Mouse (Mus musculus): ENCODE measurements around the gene Zc3h18.

Gene Zc3h18

DNA sequence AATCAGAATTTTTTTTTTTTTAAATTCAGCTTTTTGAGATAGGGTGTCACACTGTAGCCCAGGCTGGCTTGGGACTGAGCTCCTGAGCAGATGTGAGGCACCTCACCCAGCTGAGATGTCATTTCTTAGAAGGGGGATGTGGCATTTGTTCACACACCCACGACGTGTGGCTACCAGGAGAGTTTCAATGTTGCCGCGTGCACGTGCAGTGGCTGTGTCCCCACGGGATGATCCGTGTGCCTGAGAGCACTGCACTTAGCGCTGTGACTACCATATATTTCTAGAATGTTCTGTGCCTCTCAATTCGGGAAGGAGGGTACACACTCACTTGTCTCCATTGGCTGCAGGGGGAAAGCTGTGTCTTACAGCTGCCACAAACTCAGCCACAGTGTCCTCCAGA lies 59.7 kb downstream of the Zc3h18 start:
- DNase-seq (ENCODE audit: low spot score in 2 of 2), result no peak

DNA sequence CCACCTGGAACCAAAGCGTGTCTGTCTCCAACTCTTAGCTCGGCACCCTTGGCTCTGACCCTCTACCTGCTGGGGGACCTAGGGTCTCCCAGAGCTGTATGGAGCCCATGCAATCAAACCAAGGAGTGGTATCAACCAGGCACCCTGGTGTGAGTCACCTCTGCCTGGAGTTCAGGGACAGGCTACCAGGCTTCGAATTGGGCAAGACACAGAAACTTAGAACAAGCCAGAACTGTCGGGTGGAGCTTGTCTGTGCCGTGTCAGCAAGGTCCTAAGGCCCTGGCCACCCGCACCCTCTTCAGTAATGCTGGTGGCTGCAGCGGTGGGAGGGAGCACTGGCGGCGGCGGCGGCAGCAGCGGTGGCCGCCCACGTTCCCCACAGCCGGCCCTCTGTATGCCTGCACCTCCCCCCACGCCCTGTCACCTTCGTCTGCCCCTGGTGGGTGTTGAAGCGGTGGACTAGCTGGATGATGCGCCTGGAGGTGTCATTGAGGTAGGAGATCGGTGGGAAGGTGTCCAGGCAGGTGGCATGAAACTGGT lies 60.2 kb downstream of the Zc3h18 start:
- no peak for DNase-seq (ENCODE audit: low spot score in 2 of 2)

DNA sequence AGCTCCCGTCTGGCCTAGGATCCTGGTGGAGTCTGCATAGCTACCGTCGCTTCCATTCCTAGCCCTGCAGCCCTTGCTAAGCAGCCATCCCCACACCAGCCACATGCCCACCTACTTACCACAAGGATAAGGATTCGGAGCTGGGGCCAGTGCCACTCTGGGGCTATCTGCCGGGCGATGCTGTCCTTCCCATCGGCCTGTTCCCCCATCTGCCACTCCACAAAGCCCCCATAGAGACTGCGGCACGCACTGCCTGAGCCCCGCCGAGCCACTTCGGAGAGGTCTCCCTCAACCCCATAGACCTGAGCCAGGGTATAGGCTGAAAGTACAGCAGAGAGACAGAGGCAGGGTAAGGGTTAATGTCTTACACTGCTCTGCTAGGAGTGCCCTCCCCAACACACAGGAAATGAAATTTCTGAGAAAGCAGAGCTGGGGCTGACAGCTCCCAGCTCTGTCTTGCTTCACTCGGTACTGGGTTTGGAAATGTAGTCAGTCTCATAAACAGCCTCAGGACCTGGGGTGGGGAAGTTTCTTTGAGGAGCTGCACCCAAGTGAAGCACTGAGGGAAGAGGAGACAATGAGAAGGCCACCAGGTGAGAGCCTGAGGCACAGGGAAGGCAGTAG lies 61.4 kb downstream of the Zc3h18 start:
- no peak for DNase-seq (ENCODE audit: low spot score in 2 of 2)

DNA sequence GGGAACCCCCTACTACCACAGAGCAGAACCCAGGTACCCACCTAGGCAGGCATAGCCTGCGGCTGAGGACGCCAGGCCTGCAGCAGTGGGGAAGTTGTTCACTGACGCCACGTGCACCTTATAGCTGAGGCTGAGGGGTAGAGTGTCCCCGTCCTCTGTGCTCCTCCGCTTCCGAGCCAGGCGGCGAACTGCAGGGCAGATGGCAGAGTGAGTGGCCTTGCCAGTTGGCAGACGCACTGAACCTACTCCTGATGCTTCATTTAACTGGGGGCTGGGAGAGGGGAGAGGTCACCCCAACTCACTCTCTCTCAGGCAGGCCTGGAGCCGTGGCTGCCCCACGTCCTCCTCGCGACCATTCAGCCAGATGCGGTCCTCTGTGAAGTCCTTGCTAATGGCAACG lies 62.9 kb downstream of the Zc3h18 start:
- DNase-seq (ENCODE audit: low spot score in 2 of 2), result no peak

GRCm38 (mm10) chr8:122441326-122441725 lies 64.9 kb downstream of the Zc3h18 start:
- DNase-seq (ENCODE audit: low spot score in 2 of 2), result peak in 1 of 2 experiments; percentile 20

DNA sequence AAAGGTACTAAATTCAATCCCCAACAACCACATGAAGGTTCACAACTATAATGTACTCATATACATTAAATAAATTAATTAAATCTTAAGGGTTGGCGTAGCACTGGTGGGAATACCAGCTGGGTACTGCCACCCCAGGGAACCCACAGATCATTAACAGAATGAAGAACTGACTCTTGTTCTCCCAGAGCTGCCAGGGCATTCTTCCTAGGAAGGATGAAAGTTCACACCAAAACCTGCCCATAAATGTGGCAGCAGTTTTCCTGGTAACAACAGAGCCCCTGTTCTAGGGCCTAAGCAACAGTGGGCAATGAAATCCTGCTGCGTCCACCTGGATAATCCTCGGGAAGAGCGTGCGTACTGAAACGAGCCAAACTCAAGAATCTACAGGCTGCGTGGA lies 65.9 kb downstream of the Zc3h18 start:
- no peak for DNase-seq (ENCODE audit: low spot score in 2 of 2)

GRCm38 (mm10) chr8:122442781-122443180 lies 66.4 kb downstream of the Zc3h18 start:
- DNase-seq (ENCODE audit: low spot score in 2 of 2), result no peak

GRCm38 (mm10) chr8:122443262-122444006 lies 67.0 kb downstream of the Zc3h18 start, which contains the start of gene Mvd:
Gene Mvd (minus strand): TSS chr8:122443422.
- DNase-seq (ENCODE audit: low spot score in 2 of 2), result peak; percentile 100

GRCm38 (mm10) chr8:122444058-122444748 lies 67.8 kb downstream of the Zc3h18 start:
- peak; percentile 90 to 93 for DNase-seq (ENCODE audit: low spot score in 2 of 2)

- peak in 1 of 2 experiments; percentile 22 for DNase-seq (ENCODE audit: low spot score in 2 of 2)
Measured at GRCm38 (mm10) chr8:122445203-122445602, 68.8 kb downstream of the Zc3h18 start.

GRCm38 (mm10) chr8:122451161-122451703 lies 74.8 kb downstream of the Zc3h18 start:
- no peak for DNase-seq (ENCODE audit: low spot score in 2 of 2)

- no peak for DNase-seq (ENCODE audit: low spot score in 2 of 2)
Measured at GRCm38 (mm10) chr8:122452154-122452553, 75.7 kb downstream of the Zc3h18 start.

DNA sequence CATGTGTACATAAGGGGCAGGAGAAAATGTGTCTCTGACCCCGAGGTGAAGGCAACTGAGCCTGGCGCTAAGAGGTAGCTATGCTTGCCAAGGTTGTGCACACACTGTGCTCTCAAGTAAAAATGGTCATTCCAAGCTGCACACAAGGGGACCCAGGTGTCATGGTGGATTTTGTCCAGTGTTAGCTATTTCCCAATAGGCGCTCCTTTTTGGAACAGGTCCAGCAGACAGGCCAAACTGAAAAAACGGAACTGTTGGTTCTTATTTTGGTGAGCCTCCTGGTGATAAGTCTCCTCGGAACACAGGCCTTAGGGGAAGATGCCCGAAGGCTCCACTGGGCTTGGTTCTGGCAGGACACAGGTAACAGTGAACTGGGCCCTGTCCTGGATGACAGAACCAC lies 78.0 kb downstream of the Zc3h18 start:
- no peak for DNase-seq (ENCODE audit: low spot score in 2 of 2)

GRCm38 (mm10) chr8:122457171-122457570 lies 80.8 kb downstream of the Zc3h18 start:
- no peak for DNase-seq (ENCODE audit: low spot score in 2 of 2)

GRCm38 (mm10) chr8:122459218-122459900 lies 83.0 kb downstream of the Zc3h18 start:
- DNase-seq (ENCODE audit: low spot score in 2 of 2), result no peak

- no peak for DNase-seq (ENCODE audit: low spot score in 2 of 2)
Measured at GRCm38 (mm10) chr8:122459990-122460389, 83.6 kb downstream of the Zc3h18 start.

DNA sequence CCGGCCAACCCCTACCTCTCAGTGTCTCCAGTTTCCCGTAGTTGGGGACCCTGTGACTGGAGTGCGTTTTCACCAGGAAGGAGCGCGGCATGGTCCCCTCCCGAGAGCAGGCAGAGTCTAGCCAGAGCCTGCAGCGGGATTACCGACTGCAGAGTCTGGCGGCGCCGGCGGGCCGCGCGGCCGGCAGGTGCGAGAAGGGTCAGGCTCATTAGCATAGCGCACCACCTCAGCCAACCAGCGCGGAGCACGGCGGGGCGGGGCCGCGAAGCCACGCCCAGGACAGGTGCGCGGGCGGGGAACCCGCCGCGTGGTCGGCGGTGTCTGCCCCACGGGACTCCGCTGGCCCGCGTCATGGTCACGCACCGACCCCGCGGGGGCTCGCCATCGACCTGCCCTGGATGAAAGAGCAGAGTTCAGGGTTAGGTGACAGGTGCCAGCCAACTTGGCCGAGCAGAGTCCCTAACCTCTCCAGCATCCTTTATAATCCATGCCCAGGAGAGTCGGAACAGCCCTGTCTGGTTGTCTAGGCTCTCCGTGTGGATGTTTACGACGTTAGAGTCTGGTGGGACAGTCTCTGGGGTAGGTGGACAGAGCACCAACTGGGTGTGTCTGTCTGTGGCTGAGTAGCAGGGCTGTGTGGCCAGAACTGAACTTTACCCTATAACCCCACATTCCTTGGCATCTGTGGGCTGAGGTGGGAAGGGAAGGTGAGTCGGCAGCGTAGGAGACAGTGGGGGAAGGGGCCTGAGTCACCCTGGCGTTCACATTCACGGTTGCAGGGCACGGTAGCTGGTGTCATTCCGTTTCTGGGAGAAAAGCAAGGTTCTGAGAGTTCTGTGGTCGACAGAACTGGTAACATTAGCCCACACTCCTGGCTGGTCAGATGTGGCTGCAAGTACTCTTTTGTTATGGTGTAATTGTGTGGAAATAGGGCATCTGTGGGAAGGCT lies 84.4 kb downstream of the Zc3h18 start, which contains the start of gene Snai3:
Gene Snai3, minus strand, starts transcription at position 210 of the 949 bp plus-strand sequence.
- DNase-seq (ENCODE audit: low spot score in 2 of 2), result no peak

DNA sequence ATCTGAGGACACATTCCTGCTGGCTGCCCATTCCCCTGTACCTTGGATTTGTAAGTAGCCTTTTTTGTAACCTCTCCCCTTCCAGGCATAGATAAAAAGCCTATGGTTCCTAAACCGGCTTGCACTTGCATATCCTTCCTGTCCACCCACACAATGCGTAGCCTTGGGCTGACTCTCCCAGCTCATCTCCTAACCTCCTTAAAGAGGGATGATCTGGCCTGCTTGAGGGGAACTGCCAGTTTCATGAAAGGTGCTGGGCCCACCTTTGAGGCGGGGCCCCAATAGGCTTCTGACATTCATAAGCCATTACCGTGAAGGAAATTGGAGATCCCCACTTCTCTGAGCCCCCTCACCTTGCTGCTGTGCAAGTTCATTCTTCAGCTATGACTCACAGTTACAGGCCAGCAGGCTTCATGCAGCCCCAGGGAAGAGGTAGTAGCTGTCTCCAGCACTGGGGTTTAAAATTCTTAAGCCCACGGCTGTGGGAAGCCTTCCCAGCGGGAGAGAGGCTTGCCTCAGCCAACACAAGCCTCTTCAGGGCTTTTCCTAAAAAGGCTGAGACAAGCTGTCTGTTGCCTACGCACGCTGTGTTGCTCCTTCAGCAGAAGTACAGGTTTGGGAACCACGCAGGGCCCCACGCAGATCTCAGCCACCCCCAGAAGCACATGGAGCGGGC lies 85.2 kb downstream of the Zc3h18 start:
- DNase-seq (ENCODE audit: low spot score in 2 of 2), result no peak

GRCm38 (mm10) chr8:122462510-122462909 lies 86.1 kb downstream of the Zc3h18 start:
- no peak for DNase-seq (ENCODE audit: low spot score in 2 of 2)

Measured in right cerebral cortex, postnatal 10 days (tissue).